Mouse (Mus musculus) lung, postnatal 14 days (tissue): Measurements from ENCODE around the gene Gm21885.
"Not testable (repeated sequence)": the region's sequence is repeated elsewhere in the genome, so short reads cannot be mapped to it uniquely, and the experiment has no call there.

ENCODE experiments used
- DNase-seq: peaks from one replicate; pipeline ENCODE4 v3.0.0; 2021

Gm21885 gene

DNA sequence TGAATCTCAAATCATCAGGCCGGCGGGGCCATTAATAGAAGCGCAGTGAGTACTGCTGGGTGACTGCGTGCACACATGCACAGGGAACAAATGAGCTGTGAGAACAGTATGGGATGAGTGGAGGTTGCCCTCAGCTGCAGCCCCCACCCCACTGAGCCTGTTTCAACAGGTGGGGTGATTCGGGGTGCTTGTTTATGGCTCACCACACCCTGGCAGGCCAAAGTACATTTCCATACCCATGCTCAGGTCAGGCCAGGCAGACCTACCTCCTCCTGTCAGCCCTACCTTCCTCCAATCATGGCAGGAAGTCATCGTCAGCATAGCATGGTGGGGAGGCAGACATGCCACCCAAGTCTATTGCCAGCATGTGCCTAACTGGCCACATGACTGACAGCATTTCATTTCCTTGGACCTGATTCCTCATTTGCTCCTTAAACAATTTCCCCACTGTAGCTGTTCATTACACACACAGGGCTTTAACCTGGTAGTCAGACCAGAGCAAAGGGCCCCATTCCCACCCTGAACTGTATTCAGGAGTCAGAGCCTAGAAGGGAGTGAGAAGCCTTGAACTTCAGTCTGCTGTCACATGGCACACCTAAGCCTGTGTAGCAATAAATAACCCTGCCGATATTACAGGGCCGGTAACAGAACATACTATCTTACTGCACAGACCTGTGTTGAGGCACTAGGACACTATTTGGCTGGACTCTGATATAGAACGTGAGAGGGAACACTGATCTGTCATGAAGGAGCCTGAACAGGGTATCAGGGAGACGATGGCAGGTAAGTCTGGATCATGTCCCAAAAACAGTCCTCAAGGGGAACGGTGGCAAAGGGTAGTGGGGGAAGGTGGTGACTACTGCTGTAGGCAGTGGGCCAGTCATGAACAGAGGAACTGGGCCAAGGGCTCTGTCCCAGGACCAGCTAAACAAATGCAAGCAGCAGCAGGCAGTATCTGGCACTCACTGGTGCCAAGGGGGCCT lies at the start of gene Gm21885:
Gene Gm21885 (plus strand): TSS at position 675 of the 983 bp plus-strand sequence.
- DNase-seq, result no peak

DNA sequence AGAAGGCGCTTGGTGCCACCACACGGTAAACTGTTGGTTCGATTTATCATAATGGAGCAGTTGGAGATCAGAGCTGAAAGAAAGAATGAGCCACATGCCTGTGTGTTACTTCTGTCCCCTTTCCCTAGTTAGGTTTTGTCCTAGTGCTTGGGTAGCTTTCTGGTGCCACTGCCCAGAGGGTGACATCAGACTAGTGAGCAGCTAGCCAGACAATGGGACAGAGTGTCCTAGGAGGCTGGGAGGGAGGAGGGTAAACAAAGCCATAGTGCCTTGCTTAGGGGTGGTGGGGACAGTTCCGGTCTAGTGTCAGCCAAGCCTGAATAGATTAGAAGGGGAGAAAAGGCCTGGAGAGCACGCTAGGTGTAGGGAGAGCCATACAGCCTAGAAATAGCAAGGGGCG lies 48.3 kb upstream of the Gm21885 start:
- DNase-seq, result no peak

DNA sequence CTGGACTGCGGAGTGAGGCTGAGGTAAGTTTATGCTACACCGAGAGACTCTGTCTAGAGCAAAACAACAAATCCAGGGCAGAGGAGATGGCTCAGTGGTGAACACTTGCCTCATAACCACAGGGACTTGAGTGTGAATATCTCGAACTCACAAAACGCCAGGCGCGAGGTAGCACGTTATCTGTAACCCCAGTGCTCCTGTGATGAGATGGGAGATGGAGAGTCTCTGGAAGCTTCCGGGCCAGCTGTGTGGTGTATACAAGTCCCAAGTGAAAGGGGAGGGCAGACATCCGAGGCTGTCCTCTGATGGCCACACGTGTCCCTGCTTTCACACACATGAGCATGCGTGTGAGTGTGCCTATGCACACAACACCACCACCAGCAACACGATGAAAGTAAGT lies 47.3 kb upstream of the Gm21885 start:
- no peak for DNase-seq

DNA sequence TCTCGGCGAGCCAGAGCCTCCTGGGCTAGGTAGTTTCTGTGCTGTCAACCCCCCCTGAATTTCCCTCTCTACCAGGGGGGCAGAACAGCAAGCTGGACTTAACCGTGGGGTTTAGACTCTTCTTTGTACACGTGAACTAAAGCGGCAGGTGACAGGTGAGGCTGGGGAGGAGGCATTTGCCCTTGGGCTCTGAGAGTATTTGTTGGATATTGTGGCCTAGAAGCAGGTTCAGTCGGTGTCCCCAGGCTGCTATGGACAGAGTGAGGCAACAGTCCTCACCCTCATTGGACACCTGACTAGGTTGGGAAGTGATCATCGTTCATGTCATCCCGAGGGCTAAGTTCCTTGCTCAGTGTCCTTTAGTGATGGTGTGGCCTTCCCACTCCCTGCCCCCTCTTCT lies 46.8 kb upstream of the Gm21885 start:
- DNase-seq, result no peak

- peak; percentile 73 for DNase-seq
Observed at GRCm38 (mm10) chr11:94236074-94236473, 45.6 kb upstream of the Gm21885 start.

GRCm38 (mm10) chr11:94238786-94239185 lies 42.9 kb upstream of the Gm21885 start:
- DNase-seq, result no peak

GRCm38 (mm10) chr11:94239706-94240105 lies 42.0 kb upstream of the Gm21885 start:
- DNase-seq, result no peak

GRCm38 (mm10) chr11:94242760-94243421 lies 38.8 kb upstream of the Gm21885 start:
- peak; percentile 24 for DNase-seq

DNA sequence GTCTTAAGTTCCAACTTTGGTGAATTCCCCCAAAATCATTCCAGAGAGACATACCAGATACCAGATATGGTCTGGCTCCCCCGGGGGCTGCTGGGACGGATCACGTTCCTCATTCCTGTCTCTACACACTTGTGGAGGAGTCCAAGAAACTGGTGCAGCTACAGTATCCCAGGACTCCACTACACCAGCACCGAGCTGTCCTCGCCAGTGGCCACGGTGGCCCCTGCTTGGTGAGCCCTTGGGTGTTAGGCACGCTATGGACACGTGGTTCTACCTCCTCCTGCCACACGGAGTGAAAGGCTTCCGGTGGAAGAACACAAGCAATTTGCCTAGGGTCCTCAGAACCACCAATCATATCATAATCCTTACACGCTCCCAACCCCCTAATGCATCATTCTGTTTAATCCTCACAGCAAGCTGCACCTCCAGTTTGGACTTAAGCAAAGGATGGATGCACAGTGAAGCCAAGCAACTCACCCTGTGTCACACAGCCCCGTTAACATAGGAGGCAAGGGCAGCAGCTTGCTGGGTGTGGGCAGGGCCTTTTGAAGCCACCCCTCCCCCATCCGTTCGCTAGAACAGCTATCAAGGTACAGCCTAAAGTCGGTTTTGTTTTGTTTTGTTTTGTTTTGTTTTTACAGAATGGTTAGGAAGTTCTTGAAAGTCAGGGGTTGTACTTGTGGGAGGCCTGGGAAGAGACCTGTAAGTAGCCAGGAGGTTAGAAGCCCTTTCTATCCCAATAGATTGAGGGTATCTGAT lies 38.1 kb upstream of the Gm21885 start:
- DNase-seq, result no peak

GRCm38 (mm10) chr11:94244385-94244784 lies 37.3 kb upstream of the Gm21885 start:
- DNase-seq, result no peak

DNA sequence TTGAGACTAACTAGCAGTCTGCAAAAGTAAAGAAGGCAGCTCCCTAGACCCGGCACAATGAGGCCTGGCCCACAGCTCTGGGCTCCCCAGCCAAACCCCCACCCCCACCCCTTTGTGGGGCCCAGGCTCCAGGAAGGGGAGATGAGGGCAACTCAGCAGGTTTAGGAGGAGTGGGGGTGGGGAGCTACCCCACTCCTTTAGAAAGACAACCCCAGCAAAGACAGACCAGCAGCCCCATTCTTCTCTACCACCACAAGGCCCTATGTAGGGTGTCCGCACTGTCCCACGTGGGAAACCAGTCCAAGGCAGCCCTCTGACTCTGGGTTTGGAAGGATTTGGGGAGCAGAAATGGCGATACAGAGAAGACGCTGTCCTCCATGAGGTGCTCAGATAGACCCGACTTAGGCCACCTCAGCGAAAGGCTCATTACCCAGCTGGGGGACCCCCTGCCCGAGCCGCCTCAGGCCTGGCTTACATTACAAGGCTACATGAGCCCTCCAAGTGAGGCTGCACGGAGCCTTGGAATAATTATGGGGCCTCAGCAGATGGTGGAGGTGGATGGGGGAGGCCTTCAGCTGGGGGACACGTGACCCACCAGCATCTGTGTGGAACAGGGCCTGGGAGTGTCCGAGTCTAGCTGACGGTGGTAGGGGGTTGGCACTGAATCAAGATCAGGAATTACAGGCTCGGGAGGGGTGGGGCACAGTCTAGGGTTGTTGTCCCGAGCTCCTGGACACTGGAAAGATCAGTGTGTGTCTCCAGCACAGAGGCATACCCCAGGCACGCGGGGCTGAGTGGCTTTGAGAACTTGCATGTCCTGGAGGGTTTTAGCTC lies 35.5 kb upstream of the Gm21885 start, which contains the start of gene Wfikkn2:
Gene Wfikkn2 (minus strand): TSS at position 51 of the 834 bp plus-strand sequence.
- DNase-seq, result no peak

GRCm38 (mm10) chr11:94246789-94247061 lies 34.9 kb upstream of the Gm21885 start:
- no peak for DNase-seq

- DNase-seq, result no peak
Observed at GRCm38 (mm10) chr11:94253156-94253555, 28.5 kb upstream of the Gm21885 start.

- DNase-seq, result no peak
Observed at GRCm38 (mm10) chr11:94253691-94254090, 28.0 kb upstream of the Gm21885 start.

DNA sequence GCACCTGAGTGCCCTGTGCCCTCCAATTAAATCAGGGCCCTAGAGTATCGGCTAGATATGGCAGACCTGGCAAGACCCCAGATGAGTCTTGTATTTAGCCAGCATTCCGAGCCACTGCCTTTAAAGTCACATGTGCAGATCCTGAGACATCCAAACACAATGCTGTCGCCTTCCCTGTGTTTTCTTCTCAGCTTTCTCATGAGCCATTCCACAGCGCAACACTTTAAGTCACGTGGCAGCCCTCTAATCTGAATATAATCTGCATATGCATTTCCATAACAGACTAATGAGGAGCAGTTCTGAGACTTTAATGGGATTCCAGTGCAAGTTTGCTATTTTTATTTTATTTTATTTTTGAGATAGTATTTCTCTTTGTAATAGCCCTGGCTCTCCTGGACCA lies 25.9 kb upstream of the Gm21885 start:
- no peak for DNase-seq

DNA sequence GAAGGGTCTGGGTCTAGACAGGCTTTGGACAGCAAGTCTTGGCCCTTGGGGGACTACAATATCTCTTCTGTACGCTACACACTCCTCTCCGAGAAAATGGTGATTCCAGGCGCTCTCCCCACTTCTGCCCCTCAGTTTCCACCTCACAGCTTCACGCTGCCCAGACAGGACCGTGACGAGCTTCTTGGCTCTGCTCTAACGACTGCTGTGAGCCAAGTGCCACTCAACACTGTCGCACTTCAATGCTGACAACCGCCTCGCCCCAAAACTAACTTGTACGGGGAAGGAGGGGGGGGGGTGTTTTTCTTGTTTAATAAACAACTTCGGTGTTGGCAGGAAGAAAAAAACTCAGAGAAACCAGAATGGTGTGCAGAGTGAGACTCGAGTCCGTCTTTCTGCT lies 23.7 kb upstream of the Gm21885 start:
- DNase-seq, result no peak

DNA sequence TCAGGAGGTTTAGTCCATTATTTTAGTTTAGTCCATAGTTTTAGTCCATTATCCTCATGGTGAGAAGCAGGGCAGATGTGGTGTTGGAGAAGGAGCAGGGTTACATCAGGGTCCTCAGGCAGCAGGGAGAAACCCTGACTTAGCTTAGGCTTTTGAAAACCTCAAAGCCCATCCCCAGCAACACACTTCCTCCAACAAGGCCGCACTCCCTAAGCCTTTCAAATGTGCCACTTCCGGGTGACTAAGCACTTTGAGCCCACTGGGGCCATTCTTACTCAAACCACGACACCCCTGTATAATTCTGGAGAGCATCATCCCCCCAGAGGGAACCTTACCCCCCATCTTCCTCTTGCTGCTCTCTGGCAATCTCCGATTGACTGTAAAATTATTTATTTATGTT lies 21.9 kb upstream of the Gm21885 start:
- no peak for DNase-seq

DNA sequence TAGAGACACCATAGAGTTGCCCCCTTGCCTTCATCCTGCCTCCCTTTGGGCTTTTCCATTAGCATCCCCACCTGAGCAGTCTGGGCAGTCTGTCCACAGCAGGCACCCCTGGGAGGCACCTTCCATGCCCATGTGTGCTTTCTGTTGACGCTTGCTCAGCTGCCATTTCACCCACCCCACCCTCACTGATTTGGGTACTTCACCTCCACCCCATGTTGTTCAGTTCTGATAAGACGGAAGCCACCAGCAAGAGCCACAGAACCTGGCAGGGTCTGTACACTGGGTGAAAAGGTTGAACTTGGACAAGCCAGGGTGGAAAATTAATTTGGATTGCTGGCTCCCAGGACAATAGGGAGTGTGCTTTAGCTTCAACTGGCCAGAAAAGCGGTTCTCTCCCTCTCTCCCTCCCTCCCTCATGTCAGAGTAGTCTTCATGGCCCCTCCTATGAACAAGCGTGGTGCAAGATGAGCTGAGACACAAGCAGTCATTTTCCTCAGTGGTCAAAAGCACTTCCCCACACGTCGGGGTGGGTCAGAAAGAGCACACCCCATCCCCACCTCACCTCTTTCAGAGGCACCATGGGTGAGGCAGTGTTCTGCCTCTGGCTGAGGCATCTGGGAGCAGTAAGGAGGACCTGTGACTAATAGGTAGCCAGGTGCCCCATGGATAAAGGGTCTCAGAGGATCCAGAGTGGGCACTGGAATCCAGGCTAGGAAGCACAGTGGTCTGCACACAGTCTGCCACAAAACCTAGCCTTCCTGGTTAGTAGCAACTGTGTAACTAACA lies 19.9 kb upstream of the Gm21885 start:
- no peak for DNase-seq

DNA sequence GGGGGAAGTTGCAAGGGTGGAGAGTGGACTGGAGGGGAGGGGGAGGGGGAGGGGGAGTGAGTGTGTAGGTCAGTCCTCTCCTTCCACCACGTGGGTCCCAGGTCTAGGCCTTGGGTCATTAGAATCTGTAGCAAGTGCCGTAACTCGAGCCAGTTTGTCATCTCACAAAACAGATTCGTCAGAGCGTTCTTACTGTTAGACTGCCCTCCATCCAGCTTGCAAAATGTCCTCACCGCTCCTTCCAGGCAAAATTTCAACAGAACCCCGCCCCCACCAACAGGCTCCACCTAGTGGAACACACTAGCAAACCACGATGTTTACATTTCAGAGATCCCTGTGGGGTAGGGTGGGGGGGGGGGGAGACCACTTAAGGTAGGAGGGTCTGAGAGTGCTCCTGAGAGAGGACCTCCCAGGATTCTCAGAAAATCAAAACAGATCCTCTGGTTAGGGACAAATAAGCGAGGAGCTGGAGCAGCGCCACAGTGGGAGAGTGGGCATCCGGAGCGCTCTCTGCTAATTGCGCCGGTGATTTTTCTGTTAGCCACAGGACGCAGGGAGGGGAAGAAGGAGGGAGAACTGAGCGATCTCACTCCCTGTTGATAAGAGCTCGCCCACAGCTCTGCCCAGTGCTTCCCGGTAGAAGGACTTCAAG lies 16.4 kb upstream of the Gm21885 start:
- DNase-seq, result peak; percentile 69

DNA sequence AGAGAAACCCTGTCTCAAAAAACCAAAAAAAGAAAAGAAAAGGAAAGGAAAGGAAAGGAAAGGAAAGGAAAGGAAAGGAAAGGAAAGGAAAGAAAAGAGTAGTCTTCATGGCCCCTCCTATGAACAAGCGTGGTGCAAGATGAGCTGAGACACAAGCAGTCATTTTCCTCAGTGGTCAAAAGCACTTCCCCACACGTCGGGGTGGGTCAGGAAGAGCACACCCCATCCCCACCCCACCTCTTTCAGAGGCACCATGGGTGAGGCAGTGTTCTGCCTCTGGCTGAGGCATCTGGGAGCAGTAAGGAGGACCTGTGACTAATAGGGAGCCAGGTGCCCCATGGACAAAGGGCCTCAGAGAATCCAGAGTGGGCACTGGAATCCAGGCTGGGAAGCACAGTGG lies 15.5 kb upstream of the Gm21885 start:
- DNase-seq, result not testable (repeated sequence)

DNA sequence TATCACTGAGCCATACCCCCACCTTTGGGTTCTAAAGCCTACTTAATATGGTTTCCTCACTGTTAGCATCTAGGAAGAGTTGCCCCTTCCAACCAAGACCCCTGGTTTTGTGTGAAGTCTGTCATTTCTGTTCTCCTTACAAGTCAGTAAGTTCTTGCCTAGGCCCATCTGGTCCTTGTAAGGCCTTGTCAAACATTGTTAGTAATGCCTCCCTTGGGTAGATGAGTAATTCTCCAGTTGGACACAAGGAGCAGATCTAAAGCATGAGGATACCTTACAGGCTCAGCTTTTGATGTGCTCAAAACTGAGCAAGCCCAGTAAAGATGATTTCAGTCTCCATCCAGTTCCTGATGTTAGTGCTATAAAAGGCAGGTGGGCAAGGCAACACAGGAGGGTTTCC lies 12.9 kb upstream of the Gm21885 start:
- DNase-seq, result no peak
